14 mouse cellular contexts compared by ENCODE assay signal in the genomic region with DNA sequence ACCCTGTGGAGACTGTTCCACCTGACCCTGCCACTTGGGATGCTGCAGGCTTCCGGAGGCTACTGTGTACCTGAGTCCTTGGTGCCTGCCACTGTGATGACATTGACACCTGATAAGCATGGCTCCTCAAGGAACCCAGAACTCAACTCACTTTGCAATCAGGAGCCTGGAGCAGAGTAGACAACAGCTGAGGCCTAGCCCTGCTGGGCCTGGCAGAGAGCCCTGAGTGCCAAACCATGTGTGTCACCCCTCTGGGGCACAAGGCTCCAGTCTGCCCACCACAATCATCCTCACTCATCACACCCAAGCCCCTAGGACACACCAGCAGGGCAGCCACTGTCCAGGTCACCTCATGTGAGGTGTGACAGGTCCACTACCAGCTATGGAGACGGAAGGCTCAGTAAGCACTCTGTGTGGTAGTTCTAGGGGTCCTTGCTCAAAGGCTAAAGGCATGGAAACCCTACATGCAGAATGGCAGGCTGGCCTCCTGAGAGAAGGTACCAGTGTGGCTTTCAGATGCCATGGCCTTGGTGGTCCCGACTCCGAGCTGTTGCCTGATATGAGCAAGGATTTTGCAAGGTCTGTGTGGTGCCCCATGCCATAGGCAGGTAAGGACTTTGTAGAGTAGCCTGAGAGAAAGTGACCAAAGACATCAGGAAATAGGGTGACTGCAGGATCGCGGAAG. TPM values are rescaled to one million over a fixed set of nuclear protein-coding genes. Genes with fewer than 3 reads are reported as not detected.
DNase-seq lines count a peak whose midpoint lies in the region; ATAC-seq and TF ChIP-seq lines count a peak whose summit lies in the region.
"Had no signal": no experiment of that assay in that cellular context is flagged by ENCODE, and none has a peak within 500 bp of the region (broad histone marks: within the 10 kb centered on the region; RNA-seq: fewer than 3 reads in every experiment).

No protein-coding gene starts in this region.

- no peaks in the 10 kb centered on the region for H3K9me3 ChIP-seq in megakaryocyte, embryonic 14.5 days
- no peaks in the 10 kb centered on the region for H3K9me3 ChIP-seq in hindbrain, embryonic 14.5 days (ENCODE audit: control insufficient read depth, low read length)
- no peaks in the 10 kb centered on the region for H3K9me3 ChIP-seq in midbrain, embryonic 16.5 days (replicated peaks; ENCODE audit: control insufficient read depth, low read length, poor library complexity, severe bottlenecking)
- H3K9me3 ChIP-seq: neural tube, embryonic 12.5 days; stomach, embryonic 15.5 days had no signal

- H3K4me2 ChIP-seq in hindbrain, embryonic 14.5 days (replicated peaks) = no peak overlapping the region
- no peak overlapping the region for H3K4me2 ChIP-seq in midbrain, embryonic 16.5 days (ENCODE audit: low read length)
- H3K4me2 ChIP-seq: neural tube, embryonic 12.5 days; stomach, embryonic 15.5 days had no signal

- H3K4me1 ChIP-seq in megakaryocyte, embryonic 14.5 days = peaks cover 78% of the 10 kb centered on the region
- H3K4me1 ChIP-seq in hindbrain, embryonic 14.5 days (replicated peaks; ENCODE audit: control insufficient read depth, insufficient read depth, low read length) = peaks cover 14% of the 10 kb centered on the region; the same call in 1 of the 2 replicates
- H3K4me1 ChIP-seq in midbrain, embryonic 16.5 days (ENCODE audit: control insufficient read depth, insufficient read depth, low read length) = no peaks in the 10 kb centered on the region

- peaks cover 99% of the 10 kb centered on the region for H3K36me3 ChIP-seq in megakaryocyte, embryonic 14.5 days (replicated peaks; ENCODE audit: low read length)
- peaks cover 47% of the 10 kb centered on the region for H3K36me3 ChIP-seq in hindbrain, embryonic 14.5 days (replicated peaks; ENCODE audit: control insufficient read depth, insufficient read depth)
- peaks cover 34% of the 10 kb centered on the region for H3K36me3 ChIP-seq in midbrain, embryonic 16.5 days (ENCODE audit: control insufficient read depth, insufficient read depth, low read length)

- intact Hi-C loops in gastrocnemius, adult 2 months (cut with DNase I) = no loop called here

- TF ChIP-seq CTCF in gastrocnemius, adult 2 months (IDR thresholded peaks at IDR 0.05) = no peak

- peak; percentile 17 for DNase-seq in gastrocnemius, adult 2 months
- DNase-seq in gastrocnemius, postnatal 10 days = no peak
- DNase-seq in hindbrain, embryonic 14.5 days (ENCODE audit: low spot score) = no peak
- no peak for DNase-seq in urinary bladder, postnatal 10 days (ENCODE audit: low spot score)
- no peak for DNase-seq in lung, postnatal 14 days
- DNase-seq: kidney, postnatal 14 days; right cerebral cortex, postnatal 14 days had no signal

- H3K27ac ChIP-seq in gastrocnemius, adult 2 months = no peak overlapping the region
- H3K27ac ChIP-seq in hindbrain, embryonic 14.5 days = 0 out of 2 replicates have a peak overlapping the region, but pooled peaks have one; percentile 11
- H3K27ac ChIP-seq in midbrain, embryonic 16.5 days (ENCODE audit: low read length) = 0 out of 2 replicates have a peak overlapping the region, but pooled peaks have one; percentile 40
- H3K27ac ChIP-seq: neural tube, embryonic 12.5 days; stomach, embryonic 15.5 days had no signal

- no peak overlapping the region for H3K4me3 ChIP-seq in gastrocnemius, adult 2 months
- peak overlapping the region; percentile 40 for H3K4me3 ChIP-seq in megakaryocyte, embryonic 14.5 days (replicated peaks)
- no peak overlapping the region for H3K4me3 ChIP-seq in hindbrain, embryonic 14.5 days (replicated peaks; ENCODE audit: low read length)
- H3K4me3 ChIP-seq in midbrain, embryonic 16.5 days (ENCODE audit: low read depth, low read length) = no peak overlapping the region
- H3K4me3 ChIP-seq: neural tube, embryonic 12.5 days; stomach, embryonic 15.5 days had no signal

- no peaks in the 10 kb centered on the region for H3K27me3 ChIP-seq in megakaryocyte, embryonic 14.5 days (replicated peaks)
- no peaks in the 10 kb centered on the region for H3K27me3 ChIP-seq in hindbrain, embryonic 14.5 days (ENCODE audit: control insufficient read depth, insufficient read depth, low read length)
- H3K27me3 ChIP-seq in midbrain, embryonic 16.5 days (ENCODE audit: control insufficient read depth, insufficient read depth, low read depth, low read length) = no peaks in the 10 kb centered on the region
- H3K27me3 ChIP-seq: neural tube, embryonic 12.5 days; stomach, embryonic 15.5 days had no signal

- no peak for ATAC-seq in megakaryocyte, adult 5-6 weeks (ENCODE audit: poor library complexity, severe bottlenecking)
- ATAC-seq in hindbrain, embryonic 14.5 days (ENCODE audit: low FRiP score) = 0 out of 2 replicates have a peak, but pooled peaks have one; percentile 2
- ATAC-seq in midbrain, embryonic 16.5 days = no peak

- WGBS in hindbrain, embryonic 14.5 days = 86% methylated on average over 6 of the region's 6 CpGs
- 91% methylated on average over 6 of the region's 6 CpGs for WGBS in midbrain, embryonic 16.5 days

- H3K9ac ChIP-seq in hindbrain, embryonic 14.5 days = no peak overlapping the region
- H3K9ac ChIP-seq in midbrain, embryonic 16.5 days (ENCODE audit: low read depth, low read length) = no peak overlapping the region
- H3K9ac ChIP-seq: neural tube, embryonic 12.5 days; stomach, embryonic 15.5 days had no signal

RNA-seq across cellular contexts. Expression of gene Mpnd, which starts 15.0 kb away (rescaled TPM):
- total RNA-seq in gastrocnemius, adult 2 months (2021) = 10 to 100 TPM; 41.2 to 41.6 TPM
- 10 to 100 TPM; 31.6 to 36.9 TPM for total RNA-seq in gastrocnemius, postnatal 10 days (2021)
- polyA plus RNA-seq in megakaryocyte, embryonic 14.5 days (2012; ENCODE audit: insufficient read depth, low replicate concordance) = 4.4 and 22.7 TPM in 2 replicates
- 23.2 and 28.6 TPM in 2 replicates for total RNA-seq in megakaryocyte, adult 5-6 weeks (2015)
- total RNA-seq in megakaryocyte, adult 5-6 weeks (2017) = 95.5 and 112 TPM in 2 replicates
- 146 and 151 TPM in 2 replicates for polyA plus RNA-seq in hindbrain, embryonic 14.5 days (2014; fragmentation: Nextera tagmentation; extraction: Ambion mirVana)
- 115 and 117 TPM in 2 replicates for polyA plus RNA-seq in midbrain, embryonic 16.5 days (2015; fragmentation: Nextera tagmentation; extraction: Ambion mirVana)

RNA-seq across cellular contexts. Expression of gene Stap2, which starts 15.2 kb away (rescaled TPM):
- 1 to 10 TPM; 2.6 to 3.1 TPM for total RNA-seq in gastrocnemius, adult 2 months (2021)
- total RNA-seq in gastrocnemius, postnatal 10 days (2021) = 1 to 10 TPM; 4.7 to 8.1 TPM
- polyA plus RNA-seq in megakaryocyte, embryonic 14.5 days (2012; ENCODE audit: insufficient read depth, low replicate concordance) = 0.21 TPM in 1 of 2 replicates, not detected in the other
- 0.25 and 0.62 TPM in 2 replicates for total RNA-seq in megakaryocyte, adult 5-6 weeks (2015)
- total RNA-seq in megakaryocyte, adult 5-6 weeks (2017) = 0.22 and 0.24 TPM in 2 replicates
- 5.6 and 6.0 TPM in 2 replicates for polyA plus RNA-seq in hindbrain, embryonic 14.5 days (2014; fragmentation: Nextera tagmentation; extraction: Ambion mirVana)
- 6.4 and 7.6 TPM in 2 replicates for polyA plus RNA-seq in midbrain, embryonic 16.5 days (2015; fragmentation: Nextera tagmentation; extraction: Ambion mirVana)
- total RNA-seq: common myeloid progenitor, adult 5-6 weeks had no signal

RNA-seq across cellular contexts. Expression of gene Sh3gl1, which starts 15.9 kb away (rescaled TPM):
- total RNA-seq in gastrocnemius, adult 2 months (2021) = 1 to 10 TPM; 8.7 to 9.5 TPM
- total RNA-seq in gastrocnemius, postnatal 10 days (2021) = 10 to 100 TPM; 25.7 to 35.0 TPM
- polyA plus RNA-seq in megakaryocyte, embryonic 14.5 days (2012; ENCODE audit: insufficient read depth, low replicate concordance) = 115 and 286 TPM in 2 replicates
- 21.7 and 22.3 TPM in 2 replicates for total RNA-seq in megakaryocyte, adult 5-6 weeks (2015)
- total RNA-seq in megakaryocyte, adult 5-6 weeks (2017) = 28.4 and 35.0 TPM in 2 replicates
- polyA plus RNA-seq in hindbrain, embryonic 14.5 days (2014; fragmentation: Nextera tagmentation; extraction: Ambion mirVana) = 91.1 and 94.1 TPM in 2 replicates
- 102 and 108 TPM in 2 replicates for polyA plus RNA-seq in midbrain, embryonic 16.5 days (2015; fragmentation: Nextera tagmentation; extraction: Ambion mirVana)

RNA-seq across cellular contexts. Expression of gene Chaf1a, which starts 19.7 kb away (rescaled TPM):
- total RNA-seq in gastrocnemius, adult 2 months (2021) = under 1 TPM; 0.46 to 0.59 TPM
- total RNA-seq in gastrocnemius, postnatal 10 days (2021) = 1 to 10 TPM; 3.6 to 8.7 TPM
- 17.0 and 33.8 TPM in 2 replicates for polyA plus RNA-seq in megakaryocyte, embryonic 14.5 days (2012; ENCODE audit: insufficient read depth, low replicate concordance)
- total RNA-seq in megakaryocyte, adult 5-6 weeks (2015) = 8.1 and 9.6 TPM in 2 replicates
- total RNA-seq in megakaryocyte, adult 5-6 weeks (2017) = 18.3 and 22.2 TPM in 2 replicates
- 3.1 and 3.6 TPM in 2 replicates for polyA plus RNA-seq in hindbrain, embryonic 14.5 days (2014; fragmentation: Nextera tagmentation; extraction: Ambion mirVana)
- polyA plus RNA-seq in midbrain, embryonic 16.5 days (2015; fragmentation: Nextera tagmentation; extraction: Ambion mirVana) = 3.6 and 5.0 TPM in 2 replicates

RNA-seq across cellular contexts. Expression of gene Fsd1, which starts 34.2 kb away (rescaled TPM):
- total RNA-seq in gastrocnemius, adult 2 months (2021) = not detected
- total RNA-seq in gastrocnemius, postnatal 10 days (2021) = 1 to 10 TPM in 1 of 2 experiments, under 1 TPM in 1; 0.49 to 1.0 TPM
- polyA plus RNA-seq in megakaryocyte, embryonic 14.5 days (2012; ENCODE audit: insufficient read depth, low replicate concordance) = not detected in 2 replicates
- not detected in 2 replicates for total RNA-seq in megakaryocyte, adult 5-6 weeks (2015)
- not detected in 2 replicates for total RNA-seq in megakaryocyte, adult 5-6 weeks (2017)
- 167 and 175 TPM in 2 replicates for polyA plus RNA-seq in hindbrain, embryonic 14.5 days (2014; fragmentation: Nextera tagmentation; extraction: Ambion mirVana)
- polyA plus RNA-seq in midbrain, embryonic 16.5 days (2015; fragmentation: Nextera tagmentation; extraction: Ambion mirVana) = 200 and 218 TPM in 2 replicates
- total RNA-seq: common myeloid progenitor, adult 5-6 weeks; liver, adult 2 months had no signal
- polyA plus RNA-seq: liver, adult 2 months had no signal
